Mouse (Mus musculus) thymus, adult 2 months (tissue): Measurements from ENCODE around the gene Cachd1.

Experiments
- CTCF ChIP-seq: fragments of 200-500 bp; IDR thresholded peaks from 2 replicates; pipeline ENCODE4 v1.5.1; 2012; ENCODE audit warnings: mild to moderate bottlenecking, control low read depth, low read length, moderate library complexity, borderline replicate concordance; ENCODE audit not compliant: control insufficient read depth, poor library complexity, insufficient read depth; ENCODE audit errors: extremely low read depth
- POLR2A ChIP-seq: fragments of 200-500 bp; IDR thresholded peaks from 2 replicates; pipeline ENCODE4 v1.6.1; 2012; ENCODE audit warnings: mild to moderate bottlenecking, low read length, control low read depth, moderate library complexity; ENCODE audit not compliant: control insufficient read depth, poor library complexity, insufficient read depth; ENCODE audit errors: extremely low read depth

GRCm38 (mm10) chr4:101044149-101044548 is 267.7 kb downstream of the Cachd1 start:
- TF ChIP-seq CTCF = no peak
- TF ChIP-seq POLR2A = no peak
